Mouse (Mus musculus) CH12.LX (cell line): ENCODE results near the gene Mettl23.

Experiments used
- MEF2A ChIP-seq: IDR thresholded peaks from 2 replicates; pipeline ENCODE4 v1.6.1; 2014; ENCODE audit warnings: low read depth, mild to moderate bottlenecking, inconsistent platforms, low read length, improper control_type of control experiment, borderline replicate concordance
- POLR2A ChIP-seq: IDR thresholded peaks from 2 replicates; pipeline ENCODE4 v1.6.1; 2011; ENCODE audit warnings: low read depth, mild to moderate bottlenecking, improper control_type of control experiment, low read length

DNA sequence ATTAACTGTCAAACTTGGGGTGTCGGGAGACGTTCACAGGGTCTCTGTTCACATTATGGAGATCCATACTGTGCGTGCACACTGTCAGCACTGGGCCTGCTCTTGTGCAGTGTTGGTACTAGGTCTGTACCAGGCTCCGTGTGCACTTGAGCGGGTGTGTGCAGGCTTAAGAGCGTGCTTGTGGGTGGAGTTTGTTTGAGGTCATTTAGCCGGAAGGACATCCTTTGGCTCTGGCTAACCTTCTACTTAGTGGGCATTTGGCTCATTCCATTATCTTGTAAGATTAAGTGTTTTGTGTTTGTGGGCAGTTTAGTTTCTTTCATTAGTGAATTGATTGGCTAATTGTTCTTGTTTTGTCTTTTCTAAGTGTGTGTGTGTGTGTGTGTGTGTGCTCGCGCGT, 39.4 kb downstream of the Mettl23 start:
- no peak for TF ChIP-seq POLR2A
- no peak for TF ChIP-seq MEF2A
